Mouse (Mus musculus): ENCODE data around the gene Nfs1. TPM values are rescaled to one million over a fixed set of nuclear protein-coding genes. Genes with fewer than 3 reads are reported as not detected.
A peak's percentile ranks its signal among the peaks of the same experiment; 100 is the strongest.

Gene Nfs1
- total and polyA plus RNA-seq, 3 experiments: 64.5 to 83.9 TPM; not detected in 1

DNA sequence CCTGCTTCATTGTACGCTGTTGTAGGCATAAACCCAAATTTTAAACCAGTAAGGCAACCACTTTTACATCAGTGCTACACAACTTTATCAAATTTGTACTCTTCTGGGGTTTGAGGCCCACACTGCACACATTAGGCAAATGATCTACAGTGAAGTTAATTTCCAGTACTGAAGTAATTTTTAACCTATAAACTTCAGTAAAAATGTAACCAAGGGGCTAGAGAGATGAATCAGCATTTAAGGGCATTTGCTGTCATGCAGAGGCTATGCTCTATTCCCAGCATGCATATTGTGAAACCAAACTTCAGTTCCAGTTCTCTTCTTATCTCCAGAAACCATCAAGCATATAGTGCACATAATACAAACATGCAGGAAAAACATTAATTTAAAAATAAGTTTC is 21.5 kb upstream of the Nfs1 start:
- Histone ChIP-seq H3K27ac (ENCODE audit: control insufficient read depth, low read depth, low read length) (no peak overlapping the region), H3K27me3 (ENCODE audit: control insufficient read depth in 1 of 2, insufficient read depth in 2 of 2, low read length in 2 of 2) (no peaks in the 10 kb centered on the region), H3K9ac (ENCODE audit: control insufficient read depth, low read depth, low read length, poor library complexity, severe bottlenecking) (no peak overlapping the region), H3K9me3 (replicated peaks; ENCODE audit: insufficient read depth, low read length) (no peaks in the 10 kb centered on the region), H3K4me3 (ENCODE audit: control insufficient read depth in 1 of 2, insufficient read depth in 1 of 2, low read depth in 2 of 2, low read length in 2 of 2) (no peak overlapping the region), H3K4me1 (ENCODE audit: control insufficient read depth in 1 of 2, insufficient read depth in 2 of 2, low read length in 2 of 2) (no peaks in the 10 kb centered on the region; a peak in 1 of 4 replicates), H3K36me3 (ENCODE audit: control insufficient read depth in 1 of 2, insufficient read depth in 2 of 2, low read length in 2 of 2) (peaks cover 48 to 89% of the 10 kb centered on the region in 2 experiments), H3K79me2 (ENCODE audit: control insufficient read depth, insufficient read depth, low read length, poor library complexity) (peaks cover 19% of the 10 kb centered on the region)
- no peak for TF ChIP-seq ZKSCAN1 (IDR thresholded peaks at IDR 0.05; ENCODE audit: low read depth, low read length)
- no peak for TF ChIP-seq ZNF384 (IDR thresholded peaks at IDR 0.05; ENCODE audit: low read depth, low read length)
- no peak for TF ChIP-seq TAL1 (IDR thresholded peaks at IDR 0.05; ENCODE audit: low read length)
- TF ChIP-seq RAD21 (IDR thresholded peaks at IDR 0.05; ENCODE audit: low read depth, low read length): no peak
- no peak for TF ChIP-seq ZC3H11A (IDR thresholded peaks at IDR 0.05; ENCODE audit: low read depth, low read length)
- no peak for TF ChIP-seq SIN3A (IDR thresholded peaks at IDR 0.05; ENCODE audit: low read length)
- TF ChIP-seq GABPA (IDR thresholded peaks at IDR 0.05; ENCODE audit: low read depth, low read length): no peak
- TF ChIP-seq MAFK (IDR thresholded peaks at IDR 0.05; ENCODE audit: borderline replicate concordance, low read depth, low read length): no peak
- no peak for TF ChIP-seq MEF2A (IDR thresholded peaks at IDR 0.05; ENCODE audit: extremely low read depth, insufficient replicate concordance, low read depth, low read length, poor library complexity, severe bottlenecking)
- no peak for TF ChIP-seq NRF1 (IDR thresholded peaks at IDR 0.05; ENCODE audit: insufficient read depth, low read depth, low read length, poor library complexity, severe bottlenecking)
- TF ChIP-seq CHD2 (IDR thresholded peaks at IDR 0.05; ENCODE audit: low read length): no peak
- TF ChIP-seq POLR2AphosphoS2 (IDR thresholded peaks at IDR 0.05; ENCODE audit: low read length): no peak
- TF ChIP-seq E2F4 (IDR thresholded peaks at IDR 0.05; ENCODE audit: borderline replicate concordance, low read depth, low read length): no peak
- no peak for TF ChIP-seq BHLHE40 (IDR thresholded peaks at IDR 0.05; ENCODE audit: borderline replicate concordance, low read depth, low read length)
- no peak for TF ChIP-seq NELFE (IDR thresholded peaks at IDR 0.05; ENCODE audit: low read depth, low read length)
- DNase-seq (ENCODE audit: low read depth, low spot score): no peak

DNA sequence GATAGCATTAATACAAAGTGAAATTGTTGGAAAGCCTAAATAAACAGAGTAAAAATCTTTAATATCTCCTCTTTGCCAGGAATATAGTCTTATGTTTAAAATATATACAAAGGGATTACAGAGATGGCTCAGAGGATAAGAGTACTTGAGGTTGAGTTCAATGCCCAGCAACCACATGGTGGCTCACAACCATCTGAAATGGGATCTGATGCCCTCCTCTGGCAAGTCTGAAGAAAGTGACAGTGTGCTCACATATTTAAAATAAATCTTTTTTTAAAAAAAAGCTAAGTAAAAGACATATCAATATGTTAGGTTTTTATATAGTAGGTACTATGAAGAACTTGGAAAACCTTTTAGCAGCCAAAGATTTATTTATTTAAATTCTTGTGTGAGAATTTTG is 7.6 kb upstream of the Nfs1 start:
- TF ChIP-seq POLR2A (IDR thresholded peaks at IDR 0.05; ENCODE audit: control insufficient read depth in 1 of 2, insufficient read depth in 1 of 2, low read depth in 1 of 2, low read length in 2 of 2, poor library complexity in 1 of 2) (no peak), RAD21 (IDR thresholded peaks at IDR 0.05; ENCODE audit: low read depth, low read length) (no peak), CTCF (IDR thresholded peaks at IDR 0.05 in 2 of 3, conservative IDR thresholded peaks at IDR 0.05 in 1 of 3; ENCODE audit: control insufficient read depth in 1 of 3, insufficient read depth in 1 of 3, low read depth in 2 of 3, low read length in 3 of 3, poor library complexity in 1 of 3, severe bottlenecking in 1 of 3) (peak in 1 of 3 experiments; percentile 42; a peak in 2 of 6 replicates), MAFK (IDR thresholded peaks at IDR 0.05; ENCODE audit: borderline replicate concordance, low read depth, low read length) (no peak), CHD1 (IDR thresholded peaks at IDR 0.05; ENCODE audit: low read depth, low read length) (no peak)
- no peak overlapping the region for H3K27ac ChIP-seq (ENCODE audit: control insufficient read depth, low read depth, low read length)
- no peak overlapping the region for H3K9ac ChIP-seq (ENCODE audit: control insufficient read depth, low read depth, low read length, poor library complexity, severe bottlenecking)
- H3K27me3 ChIP-seq (ENCODE audit: control insufficient read depth in 1 of 2, insufficient read depth in 2 of 2, low read length in 2 of 2): no peaks in the 10 kb centered on the region
- DNase-seq (ENCODE audit: low read depth, low spot score): no peak
- no peaks in the 10 kb centered on the region for H3K4me1 ChIP-seq (ENCODE audit: control insufficient read depth in 1 of 2, insufficient read depth in 2 of 2, low read length in 2 of 2)
- H3K4me3 ChIP-seq (ENCODE audit: control insufficient read depth in 1 of 2, insufficient read depth in 1 of 2, low read depth in 2 of 2, low read length in 2 of 2): no peak overlapping the region
- peaks cover 22 to 71% of the 10 kb centered on the region in 2 experiments for H3K36me3 ChIP-seq (ENCODE audit: control insufficient read depth in 1 of 2, insufficient read depth in 2 of 2, low read length in 2 of 2)
- H3K79me2 ChIP-seq (ENCODE audit: control insufficient read depth, insufficient read depth, low read length, poor library complexity): peaks cover 8% of the 10 kb centered on the region
- H3K9me3 ChIP-seq (replicated peaks; ENCODE audit: insufficient read depth, low read length): no peaks in the 10 kb centered on the region

Data from MEL (cell line).